Mouse (Mus musculus): Measurements from ENCODE around the gene Olfr1500.
"Not testable (repeated sequence)": the region's sequence is repeated elsewhere in the genome, so short reads cannot be mapped to it uniquely, and the experiment has no call there.

Gene Olfr1500

DNA sequence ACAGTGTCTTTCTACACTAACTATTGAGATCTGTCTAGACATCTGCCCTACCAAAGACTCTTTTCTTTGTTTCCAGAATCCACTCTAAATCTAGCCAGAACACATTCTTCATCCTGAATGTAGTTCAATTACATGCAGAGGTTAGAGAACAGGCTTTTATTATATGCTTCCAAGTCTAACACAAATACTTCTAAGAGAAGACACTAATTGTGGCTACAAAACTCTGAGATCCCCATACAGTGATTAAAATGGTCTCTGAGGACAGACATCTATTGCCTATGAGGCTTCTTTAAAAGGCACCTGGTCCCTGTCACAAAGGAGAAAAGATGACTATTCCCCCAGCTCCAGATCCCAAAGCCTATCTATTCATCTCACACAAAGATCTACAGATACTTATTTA lies at the start of gene Olfr1500:
Olfr1500 (minus strand) TSS at position 101 of the 400 bp plus-strand sequence.
- no peak for DNase-seq (ENCODE audit: low read depth in 2 of 2, low spot score in 2 of 2)

DNA sequence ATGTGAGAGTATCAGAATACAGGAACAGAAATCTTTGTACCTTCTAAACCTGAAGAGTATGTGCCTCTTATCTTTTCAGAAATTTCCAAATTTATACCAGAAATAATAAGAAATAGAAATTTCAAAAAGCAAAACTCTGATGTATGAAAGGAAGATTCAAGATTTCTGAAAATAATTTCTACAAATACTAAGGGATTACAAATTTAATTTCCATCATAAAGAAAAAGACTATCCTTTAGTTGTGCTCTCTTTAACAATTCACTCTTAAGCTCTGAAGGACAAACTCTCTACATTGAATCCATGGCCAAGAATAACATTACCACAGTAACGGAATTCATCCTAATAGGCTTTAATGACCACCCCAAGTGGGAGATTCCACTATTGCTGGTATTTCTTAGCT lies 31.2 kb upstream of the Olfr1500 start, which contains the start of gene Olfr1502:
Olfr1502 (plus strand) TSS at position 301 of the 400 bp plus-strand sequence.
- DNase-seq (ENCODE audit: low read depth in 2 of 2, low spot score in 2 of 2): no peak

GRCm38 (mm10) chr19:13850592-13850991 lies 20.3 kb upstream of the Olfr1500 start, which contains the start of gene Olfr1501:
Olfr1501 (minus strand) TSS chr19:13850692.
- not testable (repeated sequence) for DNase-seq (ENCODE audit: low read depth in 2 of 2, low spot score in 2 of 2)

DNA sequence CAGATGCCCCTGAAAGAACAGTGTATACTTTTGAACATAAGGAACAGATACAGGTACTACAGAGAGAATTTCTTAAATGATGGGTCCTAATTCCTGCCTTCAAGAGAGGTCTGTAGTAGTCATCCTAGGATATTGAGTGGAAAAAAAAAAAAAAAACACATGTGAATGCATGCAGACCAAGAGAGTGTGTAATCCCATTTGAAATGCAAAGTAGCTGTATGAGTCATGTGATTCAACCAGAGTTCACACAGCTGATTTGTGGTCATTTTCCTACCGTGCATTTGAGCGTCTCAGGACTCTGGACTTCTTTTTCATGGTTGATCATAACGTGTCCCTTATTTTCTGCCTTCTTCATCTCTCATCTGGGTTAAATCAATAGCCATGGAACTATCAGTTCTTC lies 1.8 kb downstream of the Olfr1500 start:
- DNase-seq (ENCODE audit: low read depth in 2 of 2, low spot score in 2 of 2): no peak

DNA sequence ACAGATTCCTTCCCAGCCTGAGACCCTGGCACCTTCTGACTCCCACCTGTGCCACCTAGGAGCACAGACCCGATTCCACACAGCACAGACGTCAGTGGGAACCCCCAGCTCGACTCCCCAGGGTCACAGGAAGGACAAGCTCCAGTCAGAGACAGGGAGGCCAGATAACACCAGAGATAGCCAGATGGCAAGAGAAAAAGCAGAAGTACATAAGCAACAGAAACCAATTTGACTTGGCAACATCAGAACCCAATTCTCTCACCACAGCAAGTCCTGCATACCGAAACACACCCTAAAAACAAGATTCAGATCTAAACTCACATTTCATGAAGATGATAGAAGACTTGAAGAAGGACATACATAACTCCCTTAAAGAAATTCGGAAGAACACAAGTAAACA lies 9.4 kb downstream of the Olfr1500 start:
- DNase-seq (ENCODE audit: low read depth in 2 of 2, low spot score in 2 of 2): no peak

- DNase-seq (ENCODE audit: low read depth in 2 of 2, low spot score in 2 of 2): no peak
Observed at GRCm38 (mm10) chr19:13819347-13819746, 10.9 kb downstream of the Olfr1500 start, which contains the start of gene Olfr1499. Olfr1499 (minus strand) TSS chr19:13819447.

DNA sequence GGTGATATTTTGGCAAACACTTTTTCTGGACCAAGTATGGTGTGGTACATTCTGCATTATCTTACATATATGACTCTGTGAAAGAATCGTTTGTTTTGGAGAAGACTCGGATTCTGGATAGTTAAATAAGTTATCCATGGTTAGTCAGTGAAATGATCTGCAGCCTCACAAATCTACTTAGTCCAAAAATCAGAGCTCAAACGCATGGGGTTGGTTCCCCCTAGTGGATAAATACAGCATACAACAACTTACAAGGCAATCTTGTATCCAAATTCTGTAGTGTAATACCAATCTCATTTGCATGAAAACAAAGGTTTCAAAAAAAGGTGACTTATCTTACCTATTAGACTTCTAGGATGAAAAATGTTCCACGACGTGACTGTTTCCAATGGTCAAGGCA lies 11.5 kb downstream of the Olfr1500 start:
- no peak for DNase-seq (ENCODE audit: low read depth in 2 of 2, low spot score in 2 of 2)

GRCm38 (mm10) chr19:13812823-13813222 lies 17.5 kb downstream of the Olfr1500 start:
- no peak for DNase-seq (ENCODE audit: low read depth in 2 of 2, low spot score in 2 of 2)

DNA sequence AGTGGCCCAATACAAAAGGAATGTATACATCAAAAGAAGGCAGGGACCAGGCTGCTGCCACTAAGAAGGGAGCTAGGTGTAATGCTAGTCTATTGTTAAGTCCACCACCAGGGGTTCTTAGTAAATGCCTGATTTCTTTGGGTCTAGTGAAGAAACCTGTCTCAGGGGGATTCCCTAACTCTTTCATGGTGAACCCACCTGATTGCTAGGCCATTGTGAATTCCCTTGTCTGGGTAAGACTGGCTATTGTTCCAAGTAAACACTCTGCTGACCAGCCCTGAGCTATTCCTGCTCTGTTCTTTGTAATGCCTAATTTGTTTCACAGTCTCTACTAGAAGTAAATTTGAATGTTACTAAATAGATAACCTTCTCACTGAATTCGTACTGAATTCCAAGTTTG lies 24.8 kb downstream of the Olfr1500 start:
- DNase-seq (ENCODE audit: low read depth in 2 of 2, low spot score in 2 of 2): not testable (repeated sequence)

DNA sequence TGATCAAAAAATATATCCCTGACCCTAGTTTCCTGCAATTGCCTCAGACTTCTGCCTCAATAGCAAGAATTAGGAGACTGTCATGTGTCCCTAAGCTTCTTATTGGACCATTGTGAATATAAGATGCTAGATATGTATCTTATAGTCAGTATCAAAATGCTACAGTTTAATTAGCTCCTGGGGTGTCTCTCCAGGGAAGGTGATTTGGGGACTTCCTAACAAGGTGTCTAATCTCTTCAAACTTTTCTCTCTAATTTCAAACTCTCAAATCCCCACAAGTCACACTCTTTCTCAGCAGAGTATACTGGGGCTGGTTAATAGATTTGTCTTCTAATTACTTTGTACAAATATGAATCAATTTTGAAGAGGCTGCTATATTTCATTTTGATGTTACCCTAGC lies 32.2 kb downstream of the Olfr1500 start, which contains the start of gene Olfr1497:
Olfr1497 (minus strand) TSS at position 101 of the 400 bp plus-strand sequence.
- no peak for DNase-seq (ENCODE audit: low read depth in 2 of 2, low spot score in 2 of 2)

GRCm38 (mm10) chr19:13777578-13777977 lies 52.7 kb downstream of the Olfr1500 start, which contains the start of gene Olfr1496:
Olfr1496 (plus strand) TSS chr19:13777878.
- DNase-seq (ENCODE audit: low read depth in 2 of 2, low spot score in 2 of 2): no peak
